Mouse (Mus musculus): ENCODE measurements around the gene Ncdn. TPM values are rescaled to one million over a fixed set of nuclear protein-coding genes. Genes with fewer than 3 reads are reported as not detected.

Ncdn gene
- total RNA-seq, 2 experiments from 2014 or later = 0.96 to 2.7 TPM

GRCm38 (mm10) chr4:126734700-126735381 lies 18.4 kb downstream of the Ncdn start:
- no peak for ATAC-seq (replicated peaks; ENCODE audit: low FRiP score, poor library complexity, severe bottlenecking)

- ATAC-seq (replicated peaks; ENCODE audit: low FRiP score, poor library complexity, severe bottlenecking) = no peak
These were observed 19.1 kb downstream of the Ncdn start for GRCm38 (mm10) chr4:126734001-126734603.

GRCm38 (mm10) chr4:126732531-126733380 lies 20.5 kb downstream of the Ncdn start:
- no peak for ATAC-seq (replicated peaks; ENCODE audit: low FRiP score, poor library complexity, severe bottlenecking)

GRCm38 (mm10) chr4:126732111-126732510 lies 21.1 kb downstream of the Ncdn start:
- no peak for ATAC-seq (replicated peaks; ENCODE audit: low FRiP score, poor library complexity, severe bottlenecking)

GRCm38 (mm10) chr4:126707439-126707826 lies 45.8 kb downstream of the Ncdn start:
- no peak for ATAC-seq (replicated peaks; ENCODE audit: low FRiP score, poor library complexity, severe bottlenecking)

- no peak for ATAC-seq (replicated peaks; ENCODE audit: low FRiP score, poor library complexity, severe bottlenecking)
These were observed 46.4 kb downstream of the Ncdn start for GRCm38 (mm10) chr4:126706630-126707438.

GRCm38 (mm10) chr4:126696908-126697307 lies 56.3 kb downstream of the Ncdn start:
- ATAC-seq (replicated peaks; ENCODE audit: low FRiP score, poor library complexity, severe bottlenecking) = no peak

Other genes with a start within 250 kb of the Ncdn start
- gene Ago4, start 220.0 kb downstream of the Ncdn start, total RNA-seq (2015; ENCODE audit: low replicate concordance) = 0.63 and 0.77 TPM in 2 replicates
- gene Ago4, start 220.0 kb downstream of the Ncdn start, total RNA-seq (2017; ENCODE audit: low replicate concordance) = 1.1 and 1.4 TPM in 2 replicates
- gene Clspn, start 196.5 kb downstream of the Ncdn start, total RNA-seq (2015; ENCODE audit: low replicate concordance) = 24.4 and 29.5 TPM in 2 replicates
- gene Clspn, start 196.5 kb downstream of the Ncdn start, total RNA-seq (2017; ENCODE audit: low replicate concordance) = 121 and 203 TPM in 2 replicates
- gene 5730409E04Rik, start 143.6 kb downstream of the Ncdn start, total RNA-seq (2015; ENCODE audit: low replicate concordance) = 1.2 TPM in 1 of 2 replicates, not detected in the other
- 0.09 TPM in 1 of 2 replicates, not detected in the other for gene 5730409E04Rik, start 143.6 kb downstream of the Ncdn start, total RNA-seq (2017; ENCODE audit: low replicate concordance)
- 54.5 and 89.0 TPM in 2 replicates for gene Psmb2, start 75.8 kb downstream of the Ncdn start, total RNA-seq (2015; ENCODE audit: low replicate concordance)
- gene Psmb2, start 75.8 kb downstream of the Ncdn start, total RNA-seq (2017; ENCODE audit: low replicate concordance) = 14.4 and 30.6 TPM in 2 replicates
- gene Tfap2e, start 17.2 kb downstream of the Ncdn start, total RNA-seq (2015; ENCODE audit: low replicate concordance) = not detected in 2 replicates
- not detected in 2 replicates for gene Tfap2e, start 17.2 kb downstream of the Ncdn start, total RNA-seq (2017; ENCODE audit: low replicate concordance)
- gene AU040320, start 106 bp upstream of the Ncdn start, total RNA-seq (2015; ENCODE audit: low replicate concordance) = 2.7 and 11.1 TPM in 2 replicates
- gene AU040320, start 106 bp upstream of the Ncdn start, total RNA-seq (2017; ENCODE audit: low replicate concordance) = 5.4 and 9.2 TPM in 2 replicates
- gene Zmym4, start 214.7 kb upstream of the Ncdn start, total RNA-seq (2015; ENCODE audit: low replicate concordance) = 11.7 and 12.1 TPM in 2 replicates
- gene Zmym4, start 214.7 kb upstream of the Ncdn start, total RNA-seq (2017; ENCODE audit: low replicate concordance) = 7.5 and 9.6 TPM in 2 replicates